Mouse (Mus musculus) erythroblast, embryonic 14.5 days (primary cell): ENCODE results near the gene Sars2. TPM values are rescaled to one million over a fixed set of nuclear protein-coding genes. Genes with fewer than 3 reads are reported as not detected.
A peak's percentile ranks its signal among the peaks of the same experiment; 100 is the strongest.

Source experiments
- H3K27me3 ChIP-seq: 2 replicates; pipeline ENCODE4 v1.6.1; 2012; ENCODE audit warnings: inconsistent platforms; ENCODE audit not compliant: control insufficient read depth
- H3K36me3 ChIP-seq: 2 replicates; pipeline ENCODE4 v1.6.1; 2012; ENCODE audit warnings: mild to moderate bottlenecking, inconsistent platforms; ENCODE audit not compliant: control insufficient read depth
- H3K4me1 ChIP-seq: 2 replicates; pipeline ENCODE4 v1.6.1; 2012; ENCODE audit warnings: inconsistent platforms; ENCODE audit not compliant: control insufficient read depth
- H3K4me3 ChIP-seq: replicated peaks from 2 replicates; pipeline ENCODE3; 2012; ENCODE audit warnings: moderate library complexity, mild to moderate bottlenecking, inconsistent platforms
- H3K9me3 ChIP-seq: 2 replicates; pipeline ENCODE4 v1.6.1; 2012; ENCODE audit warnings: low read length, inconsistent platforms, mixed read lengths; ENCODE audit not compliant: control insufficient read depth
- GATA1 ChIP-seq: IDR thresholded peaks from 2 replicates; pipeline ENCODE4 v1.6.1; 2012; ENCODE audit warnings: low read length, inconsistent platforms, mixed read lengths
- TAL1 ChIP-seq: IDR thresholded peaks from 3 replicates; pipeline ENCODE4 v1.6.1; 2012; ENCODE audit warnings: low read length, inconsistent platforms, mixed read lengths
- polyA plus RNA-seq: library from polyadenylated mRNA; stranded (reverse); fragments of >175 nt; gene quantifications from 2 replicates; pipeline ENCODE4 v1.2.3, GENCODE M21; 2012

Gene Sars2
- polyA plus RNA-seq, 1 experiment = 2.7 TPM

DNA sequence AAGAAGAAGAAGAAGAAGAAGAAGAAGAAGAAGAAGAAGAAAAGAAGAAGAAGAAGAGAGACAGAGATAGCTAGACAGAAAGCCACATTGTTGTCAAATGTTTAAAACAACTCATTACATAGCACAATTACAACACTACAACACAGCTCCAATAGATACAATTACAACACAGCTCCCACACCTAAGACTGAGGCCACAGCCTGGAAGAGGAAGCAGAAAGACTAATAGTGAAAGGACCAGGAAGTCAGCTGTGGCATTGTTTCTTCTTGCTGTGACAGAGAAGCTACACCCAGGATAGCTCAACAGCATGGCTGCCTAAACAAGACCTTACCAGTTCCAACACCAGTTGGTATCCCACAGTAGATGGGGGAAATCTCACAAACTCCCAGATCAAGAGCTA, 32.3 kb upstream of the Sars2 start:
- Histone ChIP-seq H3K9me3 (peaks cover 3% of the 10 kb centered on the region), H3K36me3 (no peaks in the 10 kb centered on the region), H3K4me3 (no peak overlapping the region), H3K27me3 (no peaks in the 10 kb centered on the region), H3K4me1 (no peaks in the 10 kb centered on the region)
- TF ChIP-seq GATA1 (no peak), TAL1 (no peak)

DNA sequence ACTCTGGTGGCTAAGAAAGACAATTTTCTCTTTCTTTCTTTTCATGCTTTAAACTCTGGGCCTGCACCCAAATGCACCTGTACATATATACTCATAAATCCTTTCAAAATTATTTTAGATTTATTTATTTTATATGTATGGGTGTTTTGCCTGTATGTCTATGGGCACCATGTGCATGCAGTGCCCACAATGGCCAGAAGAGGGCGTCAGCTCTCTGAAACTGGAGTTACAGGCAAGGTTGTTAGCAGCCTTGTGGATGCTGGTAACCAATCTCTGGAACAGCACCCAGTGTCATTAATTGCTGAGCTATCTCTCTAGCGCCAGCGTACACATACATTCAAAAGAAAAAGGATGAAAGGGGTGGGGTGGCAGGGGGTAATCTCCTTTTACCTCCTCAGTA, 30.8 kb upstream of the Sars2 start:
- H3K36me3 ChIP-seq = no peaks in the 10 kb centered on the region
- peaks cover 2% of the 10 kb centered on the region for H3K27me3 ChIP-seq
- TF ChIP-seq TAL1 = no peak
- TF ChIP-seq GATA1 = no peak
- H3K4me1 ChIP-seq = no peaks in the 10 kb centered on the region
- H3K9me3 ChIP-seq = peaks cover 3% of the 10 kb centered on the region
- no peak overlapping the region for H3K4me3 ChIP-seq

DNA sequence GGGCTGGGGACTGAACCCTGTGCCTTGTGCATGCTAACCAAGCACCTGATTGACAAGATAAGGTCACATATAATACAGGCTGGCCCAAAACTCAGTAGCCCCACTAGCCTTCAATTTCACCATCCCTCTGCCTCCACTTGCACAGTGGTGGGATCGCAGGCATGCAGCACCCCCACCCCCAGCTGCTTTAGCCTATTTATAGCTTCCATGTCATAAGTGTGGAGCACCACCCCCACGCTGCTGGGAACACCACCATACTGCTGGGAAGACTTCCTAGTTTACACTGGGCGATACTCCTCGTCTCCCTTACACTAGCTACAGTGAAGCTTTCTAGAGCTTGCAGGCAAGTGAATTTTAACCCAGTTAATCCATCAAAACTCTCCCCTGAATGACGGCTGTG, 27.1 kb upstream of the Sars2 start:
- Histone ChIP-seq H3K4me3 (no peak overlapping the region), H3K9me3 (no peaks in the 10 kb centered on the region), H3K4me1 (peaks cover 3% of the 10 kb centered on the region; the same call in 1 of the 2 replicates), H3K36me3 (no peaks in the 10 kb centered on the region), H3K27me3 (peaks cover 17% of the 10 kb centered on the region)
- TF ChIP-seq GATA1 (no peak), TAL1 (no peak)

DNA sequence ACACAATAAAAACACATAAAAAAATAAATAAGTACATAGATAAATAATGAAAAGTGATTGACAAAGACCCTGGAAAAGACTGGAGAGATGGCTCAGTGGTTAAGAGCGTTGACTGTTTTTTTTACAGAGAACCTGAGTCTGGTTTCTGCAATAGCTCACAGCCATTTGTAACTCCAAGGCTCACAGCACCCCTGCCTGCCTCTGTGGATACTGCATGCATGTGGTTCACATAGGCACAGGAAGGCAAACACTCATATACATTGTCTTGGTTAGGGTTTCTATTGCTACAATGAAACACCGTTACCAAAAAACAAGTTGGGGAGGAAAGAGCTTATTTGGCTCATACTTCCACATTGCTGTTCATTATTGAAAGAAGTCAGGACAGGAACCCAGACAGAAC, 26.2 kb upstream of the Sars2 start:
- Histone ChIP-seq H3K27me3 (peaks cover 17% of the 10 kb centered on the region), H3K4me1 (peaks cover 3% of the 10 kb centered on the region; the same call in 1 of the 2 replicates)

DNA sequence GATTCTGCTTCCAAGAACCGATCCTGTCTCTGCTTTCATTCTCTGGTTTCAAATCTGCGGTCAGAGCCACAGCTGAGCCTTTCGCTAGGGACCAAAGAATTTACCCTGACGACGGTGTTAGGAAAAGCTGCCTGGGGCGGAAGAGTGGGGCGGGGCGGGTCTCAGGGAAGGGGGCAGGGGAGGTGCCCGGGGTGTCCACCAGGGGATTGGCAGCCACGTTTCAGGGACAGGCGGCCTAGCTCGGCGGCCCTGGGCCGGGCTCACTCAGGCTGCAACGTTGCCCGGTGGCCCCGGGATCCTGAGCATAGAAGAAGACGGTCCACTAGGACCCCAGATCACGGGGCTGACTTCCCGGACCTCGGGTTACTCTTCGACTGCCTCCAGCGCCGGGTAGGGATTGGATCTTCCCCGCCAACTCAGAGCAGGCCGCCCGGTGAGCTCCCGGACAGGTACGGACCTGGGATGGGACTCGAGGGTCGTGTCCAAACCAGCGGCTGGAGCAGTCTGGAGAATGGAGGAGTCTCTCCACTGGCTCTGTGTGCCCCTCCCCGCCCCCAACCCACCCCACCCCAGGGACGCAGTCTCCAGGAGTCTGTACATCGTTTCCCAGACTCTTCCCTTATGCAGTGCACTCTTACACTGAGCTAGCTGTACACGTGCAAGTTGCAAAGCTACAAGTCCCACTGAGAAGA, 25.1 kb upstream of the Sars2 start, which contains the start of gene Fbxo17:
Gene Fbxo17 (plus strand): TSS at position 215 of the 692 bp plus-strand sequence.
- Histone ChIP-seq H3K4me3 (peak within 1 kb of the TSS; percentile 22), H3K4me1 (peaks cover 3% of the 10 kb centered on the region; the same call in 1 of the 2 replicates), H3K27me3 (peaks cover 17% of the 10 kb centered on the region), H3K36me3 (no peaks in the 10 kb centered on the region), H3K9me3 (no peaks in the 10 kb centered on the region)
- TF ChIP-seq GATA1 = no peak
- no peak for TF ChIP-seq TAL1

More for the DNA sequence above, 26.2 kb upstream of the Sars2 start:
- no peaks in the 10 kb centered on the region for H3K36me3 ChIP-seq
- TF ChIP-seq GATA1 (no peak), TAL1 (no peak)
- H3K9me3 ChIP-seq = no peaks in the 10 kb centered on the region
- no peak overlapping the region for H3K4me3 ChIP-seq

DNA sequence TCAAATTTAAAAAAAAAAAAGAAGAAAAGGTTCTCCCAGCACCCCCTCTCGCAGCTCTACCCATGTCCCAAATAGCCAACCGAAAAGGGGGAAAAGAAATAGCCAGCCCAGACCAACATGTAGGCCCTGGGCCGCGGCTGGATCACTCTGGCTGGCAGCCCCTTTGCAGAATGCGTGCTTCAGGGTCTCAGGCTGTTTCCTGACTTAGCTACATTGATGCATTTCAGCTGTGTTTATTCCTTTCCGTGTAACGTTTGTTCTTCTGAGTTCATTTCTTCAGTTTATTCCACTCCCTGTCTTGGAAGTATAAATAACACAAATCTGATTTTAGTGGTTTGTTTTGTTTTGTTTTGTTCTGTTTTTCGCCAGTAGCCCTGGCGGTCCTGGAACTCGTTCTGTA, 24.1 kb upstream of the Sars2 start:
- peaks cover 17% of the 10 kb centered on the region for H3K27me3 ChIP-seq
- no peaks in the 10 kb centered on the region for H3K9me3 ChIP-seq
- H3K36me3 ChIP-seq = no peaks in the 10 kb centered on the region
- H3K4me3 ChIP-seq = no peak overlapping the region
- no peak for TF ChIP-seq TAL1
- no peak for TF ChIP-seq GATA1
- peaks cover 3% of the 10 kb centered on the region; the same call in 1 of the 2 replicates for H3K4me1 ChIP-seq

DNA sequence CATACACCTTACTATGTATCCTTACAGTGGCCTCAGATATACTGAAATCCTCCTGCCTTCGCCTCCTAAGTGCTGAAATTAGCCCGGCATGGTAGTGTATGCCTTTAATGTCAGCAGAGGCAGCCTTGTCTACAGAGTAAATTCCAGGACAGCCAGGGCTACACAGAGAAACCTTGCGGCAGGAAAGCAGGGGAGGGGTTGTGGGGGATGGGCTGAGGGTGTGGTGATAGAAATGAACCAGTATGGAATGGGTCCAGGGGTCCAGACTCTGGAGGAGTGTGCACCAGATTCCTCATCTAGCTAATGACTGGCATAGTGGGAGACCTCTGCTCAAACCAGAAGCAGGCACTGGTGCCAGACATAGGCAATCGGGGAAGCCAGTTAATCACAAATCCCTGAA, 22.6 kb upstream of the Sars2 start:
- no peak for TF ChIP-seq GATA1
- TF ChIP-seq TAL1 = no peak

DNA sequence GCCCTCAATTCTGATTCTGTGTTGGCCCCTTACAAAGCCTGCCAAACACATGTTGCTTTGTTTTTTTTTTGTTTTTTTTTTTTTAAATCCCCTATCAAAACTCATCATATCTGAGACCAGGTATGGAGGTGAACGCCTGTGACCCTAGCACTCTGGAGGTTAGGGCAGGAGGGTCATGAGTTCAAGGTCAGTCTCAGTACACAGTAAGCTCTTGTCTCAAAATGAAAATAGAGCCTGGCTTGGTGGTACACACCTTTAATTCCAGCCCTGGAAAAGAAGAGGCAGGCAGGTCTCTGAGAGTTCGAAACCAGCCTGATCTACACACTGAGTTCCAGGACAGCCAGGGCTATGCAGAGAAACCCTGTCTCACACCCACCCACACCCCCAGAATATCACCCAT, 22.1 kb upstream of the Sars2 start:
- H3K27me3 ChIP-seq = peaks cover 17% of the 10 kb centered on the region
- no peak overlapping the region for H3K4me3 ChIP-seq
- peaks cover 3% of the 10 kb centered on the region; the same call in 1 of the 2 replicates for H3K4me1 ChIP-seq
- TF ChIP-seq GATA1 (no peak), TAL1 (no peak)
- peaks cover 4% of the 10 kb centered on the region for H3K9me3 ChIP-seq
- no peaks in the 10 kb centered on the region for H3K36me3 ChIP-seq

More for the DNA sequence above, 22.6 kb upstream of the Sars2 start:
- Histone ChIP-seq H3K9me3 (no peaks in the 10 kb centered on the region), H3K4me1 (peaks cover 3% of the 10 kb centered on the region; the same call in 1 of the 2 replicates), H3K27me3 (peaks cover 17% of the 10 kb centered on the region), H3K4me3 (no peak overlapping the region), H3K36me3 (no peaks in the 10 kb centered on the region)

DNA sequence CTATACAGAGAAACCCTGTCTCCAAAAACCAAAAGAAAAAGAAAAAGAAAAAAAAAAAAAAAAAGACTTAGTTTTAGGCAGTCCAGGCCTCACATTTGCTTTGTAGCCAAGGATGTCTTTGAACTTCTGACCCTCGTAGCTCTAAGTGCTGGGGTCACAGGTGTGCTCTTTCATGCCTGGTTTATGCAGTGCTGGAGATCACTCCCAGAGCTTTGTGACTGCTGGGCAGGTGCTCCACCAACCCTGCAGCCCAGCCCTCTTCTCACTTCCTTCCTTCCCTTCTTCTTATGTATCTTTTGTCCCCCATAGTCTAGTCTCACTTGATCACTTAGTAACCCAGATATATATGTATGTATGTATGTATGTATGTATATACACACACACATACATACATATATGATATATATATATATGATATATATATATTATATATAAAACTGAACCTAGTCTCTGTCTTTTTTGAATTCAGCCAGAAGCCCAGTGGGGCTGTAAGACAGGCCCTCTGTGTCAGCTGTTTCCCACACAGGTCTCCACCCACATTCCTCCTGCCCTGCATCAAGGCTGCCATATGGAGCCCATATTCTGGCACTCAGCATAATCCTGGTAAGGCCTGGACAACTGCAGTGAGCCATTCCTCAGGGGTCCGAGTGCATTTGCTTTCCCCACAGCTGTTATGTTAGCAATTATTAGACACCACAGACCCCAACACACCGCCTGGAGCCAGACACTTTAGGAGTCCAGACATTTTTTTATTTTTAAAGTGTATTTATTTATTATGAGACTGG, 20.8 kb upstream of the Sars2 start:
- Histone ChIP-seq H3K9me3 (peaks cover 4% of the 10 kb centered on the region), H3K36me3 (no peaks in the 10 kb centered on the region), H3K4me3 (no peak overlapping the region), H3K27me3 (peaks cover 15% of the 10 kb centered on the region), H3K4me1 (peaks cover 3% of the 10 kb centered on the region; the same call in 1 of the 2 replicates)
- TF ChIP-seq TAL1 = no peak
